Mouse (Mus musculus) testis, adult 2 months (tissue): ENCODE results near the gene Usp20.

Experiments
- CTCF ChIP-seq: fragments of 200-500 bp; IDR thresholded peaks from 2 replicates; pipeline ENCODE4 v1.5.1; 2012; ENCODE audit warnings: low read depth, mild to moderate bottlenecking, inconsistent platforms, low read length, moderate library complexity; ENCODE audit not compliant: control insufficient read depth, insufficient read depth, insufficient replicate concordance
- POLR2A ChIP-seq: fragments of 200-500 bp; IDR thresholded peaks from 2 replicates; pipeline ENCODE4 v1.6.1; 2012; ENCODE audit warnings: low read depth, mild to moderate bottlenecking, inconsistent platforms, low read length, moderate library complexity; ENCODE audit not compliant: control insufficient read depth

DNA sequence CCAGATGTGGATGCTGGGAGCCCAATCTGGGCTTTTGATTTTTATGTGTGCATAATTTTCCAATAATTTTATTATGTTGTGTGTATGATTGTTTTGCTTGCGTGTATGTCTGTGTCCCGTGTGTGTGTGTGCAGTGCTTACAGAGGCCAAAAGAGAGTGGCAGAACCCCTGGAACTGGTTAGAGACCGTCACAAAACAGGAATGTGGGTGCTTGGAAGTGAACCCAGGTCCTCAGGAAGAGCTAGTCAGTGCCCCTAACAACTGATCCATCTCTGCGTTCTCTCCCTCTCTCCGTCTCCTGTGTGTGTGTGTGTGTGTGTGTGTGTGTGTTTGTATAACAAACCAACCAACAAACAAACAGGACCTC is 29.6 kb upstream of the Usp20 start:
- TF ChIP-seq CTCF, result no peak
- TF ChIP-seq POLR2A, result no peak
